Comparison of ENCODE assay signal across 24 mouse cellular contexts in genomic region chr9:9267606-9268601, GRCm38 (mm10). TPM values are rescaled to one million over a fixed set of nuclear protein-coding genes. Genes with fewer than 3 reads are reported as not detected.
DNase-seq lines count a peak whose midpoint lies in the region; ATAC-seq and TF ChIP-seq lines count a peak whose summit lies in the region.
"Had no signal": no experiment of that assay in that cellular context is flagged by ENCODE, and none has a peak within 500 bp of the region (broad histone marks: within the 10 kb centered on the region; RNA-seq: fewer than 3 reads in every experiment).

No protein-coding gene starts in this region.

- no peaks in the 10 kb centered on the region for H3K79me2 ChIP-seq in myocyte (ENCODE audit: control insufficient read depth, insufficient read depth)

- no peak for TF ChIP-seq POLR2A in myocyte (IDR thresholded peaks at IDR 0.05; ENCODE audit: insufficient read length, low read depth)
- no peak for TF ChIP-seq POLR2A in cerebellum, adult 2 months (IDR thresholded peaks at IDR 0.05; ENCODE audit: borderline replicate concordance, insufficient read depth, low read length)

- no peak overlapping the region for H3K4me3 ChIP-seq in forebrain, embryonic 10.5 days
- H3K4me3 ChIP-seq in forebrain, embryonic 11.5 days (ENCODE audit: low read depth, low read length): no peak overlapping the region
- no peak overlapping the region for H3K4me3 ChIP-seq in liver, postnatal 0 days (ENCODE audit: low read depth, low read length)
- no peak overlapping the region for H3K4me3 ChIP-seq in liver, embryonic 11.5 days (ENCODE audit: low read depth, low read length)
- H3K4me3 ChIP-seq in ES-E14 (ENCODE audit: insufficient read depth in 1 of 2, low read depth in 1 of 2, low read length in 2 of 2, poor library complexity in 1 of 2, severe bottlenecking in 1 of 2) (no peak overlapping the region), myocyte (no peak overlapping the region)
- no peak overlapping the region for H3K4me3 ChIP-seq in cerebellum, adult 2 months (replicated peaks; ENCODE audit: insufficient read depth, low read depth, low read length)
- H3K4me3 ChIP-seq: embryonic facial prominence, embryonic 10.5 days; heart, embryonic 13.5 days; hindbrain, embryonic 12.5 days; left cerebral cortex, adult 2 months; limb, embryonic 15.5 days; megakaryocyte, embryonic 14.5 days; neural tube, embryonic 15.5 days had no signal

- H3ac ChIP-seq in myocyte (ENCODE audit: control insufficient read depth, insufficient read length): no peak overlapping the region

- in situ Hi-C loops in ES-E14 (cut with MboI; ENCODE audit: low sequenced_read_pairs in 2 of 2, unreplicated experiment in 2 of 2): no loop called here

- no peak for TF ChIP-seq EP300 in liver, postnatal 0 days (IDR thresholded peaks at IDR 0.05; ENCODE audit: low read depth)

- peaks cover 31% of the 10 kb centered on the region for H3K4me1 ChIP-seq in forebrain, embryonic 10.5 days
- H3K4me1 ChIP-seq in forebrain, embryonic 11.5 days (replicated peaks; ENCODE audit: control insufficient read depth, insufficient read depth, low read length): no peaks in the 10 kb centered on the region; the same call in 1 of the 2 replicates
- H3K4me1 ChIP-seq in liver, postnatal 0 days (ENCODE audit: insufficient read depth): no peaks in the 10 kb centered on the region
- H3K4me1 ChIP-seq in liver, embryonic 11.5 days (replicated peaks; ENCODE audit: control insufficient read depth, insufficient read depth, low read length): no peaks in the 10 kb centered on the region
- H3K4me1 ChIP-seq in ES-E14 (ENCODE audit: control insufficient read depth in 2 of 2, insufficient read depth in 2 of 2, low read length in 2 of 2, poor library complexity in 1 of 2): peaks cover 10 to 14% of the 10 kb centered on the region in 2 experiments
- no peaks in the 10 kb centered on the region for H3K4me1 ChIP-seq in cerebellum, adult 2 months (ENCODE audit: control insufficient read depth, insufficient read depth, low read length)
- H3K4me1 ChIP-seq: embryonic facial prominence, embryonic 10.5 days; heart, embryonic 13.5 days; limb, embryonic 15.5 days; megakaryocyte, embryonic 14.5 days; neural tube, embryonic 15.5 days had no signal

- no peaks in the 10 kb centered on the region for H3K27me3 ChIP-seq in forebrain, embryonic 10.5 days (ENCODE audit: poor library complexity, severe bottlenecking)
- no peaks in the 10 kb centered on the region for H3K27me3 ChIP-seq in forebrain, embryonic 11.5 days (ENCODE audit: control insufficient read depth, insufficient read depth, low read length)
- no peaks in the 10 kb centered on the region for H3K27me3 ChIP-seq in liver, postnatal 0 days (ENCODE audit: insufficient read depth, low read length)
- H3K27me3 ChIP-seq in liver, embryonic 11.5 days (replicated peaks; ENCODE audit: control insufficient read depth, insufficient read depth, low read length): no peaks in the 10 kb centered on the region
- no peaks in the 10 kb centered on the region for H3K27me3 ChIP-seq in myocyte (ENCODE audit: control insufficient read depth, insufficient read depth, insufficient read length)
- H3K27me3 ChIP-seq in cerebellum, adult 2 months (ENCODE audit: control insufficient read depth, insufficient read depth, low read length): no peaks in the 10 kb centered on the region
- H3K27me3 ChIP-seq: heart, embryonic 13.5 days; hindbrain, embryonic 12.5 days; limb, embryonic 15.5 days; megakaryocyte, embryonic 14.5 days; neural tube, embryonic 15.5 days had no signal

- H3K4me2 ChIP-seq in forebrain, embryonic 11.5 days (ENCODE audit: low read depth, low read length, severe bottlenecking): no peak overlapping the region
- H3K4me2 ChIP-seq in liver, postnatal 0 days (ENCODE audit: low read depth, low read length): no peak overlapping the region
- no peak overlapping the region for H3K4me2 ChIP-seq in liver, embryonic 11.5 days
- peak overlapping the region; percentile 55 for H3K4me2 ChIP-seq in myocyte (ENCODE audit: low read depth)
- H3K4me2 ChIP-seq: heart, embryonic 13.5 days; hindbrain, embryonic 12.5 days; limb, embryonic 15.5 days; neural tube, embryonic 15.5 days had no signal

- H3K27ac ChIP-seq in forebrain, embryonic 10.5 days: peak overlapping the region; percentile 30; the same call in 1 of the 2 replicates
- H3K27ac ChIP-seq in forebrain, embryonic 11.5 days (ENCODE audit: low read depth, low read length): no peak overlapping the region
- H3K27ac ChIP-seq in liver, postnatal 0 days (ENCODE audit: low read depth): no peak overlapping the region
- no peak overlapping the region for H3K27ac ChIP-seq in liver, embryonic 11.5 days (ENCODE audit: low read depth, low read length)
- peak overlapping the region; percentile 100 for H3K27ac ChIP-seq in ES-E14 (ENCODE audit: insufficient read depth, low read depth, low read length, poor library complexity, severe bottlenecking)
- no peak overlapping the region for H3K27ac ChIP-seq in cerebellum, adult 2 months (ENCODE audit: insufficient read depth, low read length)
- H3K27ac ChIP-seq: embryonic facial prominence, embryonic 10.5 days; heart, embryonic 13.5 days; hindbrain, embryonic 12.5 days; kidney, postnatal 0 days; left cerebral cortex, adult 2 months; limb, embryonic 15.5 days; neural tube, embryonic 15.5 days had no signal

- DNase-seq in forebrain, embryonic 10.5 days (ENCODE audit: extremely low spot score, low spot score): no peak
- DNase-seq in forebrain, embryonic 11.5 days (ENCODE audit: low spot score): no peak
- no peak for DNase-seq in liver, postnatal 0 days
- no peak for DNase-seq in liver, embryonic 11.5 days (ENCODE audit: low spot score)
- DNase-seq in ES-E14 (ENCODE audit: low read depth, low spot score): no peak
- DNase-seq in lung, postnatal 36 days: no peak
- DNase-seq in cerebellum, adult 2 months: no peak
- DNase-seq: cerebellum, adult 9-10 months; forebrain, postnatal 0 days; gastrocnemius, postnatal 25 days; heart, adult 18-20 months; heart, postnatal 14 days; left cerebral cortex, postnatal 4 days; lung, adult 2 months; lung, postnatal 14 days had no signal

- 83% methylated on average over 6 of the region's 6 CpGs for WGBS in forebrain, embryonic 10.5 days
- WGBS in forebrain, embryonic 11.5 days: 76% methylated on average over 6 of the region's 6 CpGs
- 62% methylated on average over 6 of the region's 6 CpGs for WGBS in liver, postnatal 0 days (ENCODE audit: insufficient replicate concordance)
- 72% methylated on average over 6 of the region's 6 CpGs for WGBS in liver, embryonic 11.5 days
- 72% methylated on average over 6 of the region's 6 CpGs for WGBS in cerebellum, adult 2 months

- no peak overlapping the region for H3K9ac ChIP-seq in forebrain, embryonic 11.5 days (ENCODE audit: low read length)
- no peak overlapping the region for H3K9ac ChIP-seq in liver, postnatal 0 days (replicated peaks)
- no peak overlapping the region for H3K9ac ChIP-seq in liver, embryonic 11.5 days (ENCODE audit: low read depth, low read length)
- 0 out of 2 replicates have a peak overlapping the region, but pooled peaks have one; percentile 25 for H3K9ac ChIP-seq in ES-E14 (ENCODE audit: insufficient read depth, low read depth, low read length, poor library complexity, severe bottlenecking)
- H3K9ac ChIP-seq: forebrain, postnatal 0 days; heart, embryonic 13.5 days; hindbrain, embryonic 12.5 days; limb, embryonic 15.5 days; neural tube, embryonic 15.5 days had no signal

- no peak for TF ChIP-seq CTCF in liver, postnatal 0 days (IDR thresholded peaks at IDR 0.05; ENCODE audit: low read depth)
- TF ChIP-seq CTCF in cerebellum, adult 2 months (IDR thresholded peaks at IDR 0.05; ENCODE audit: borderline replicate concordance, insufficient read depth, low read depth, low read length): no peak

- no peak for ATAC-seq in forebrain, embryonic 11.5 days (replicated peaks; ENCODE audit: low FRiP score)
- peak; percentile 56 for ATAC-seq in liver, postnatal 0 days
- no peak for ATAC-seq in liver, embryonic 11.5 days (replicated peaks; ENCODE audit: low FRiP score)
- ATAC-seq: forebrain, postnatal 0 days had no signal

- H3K36me3 ChIP-seq in forebrain, embryonic 10.5 days (replicated peaks): no peaks in the 10 kb centered on the region
- no peaks in the 10 kb centered on the region for H3K36me3 ChIP-seq in forebrain, embryonic 11.5 days (ENCODE audit: control insufficient read depth, insufficient read depth, low read length)
- no peaks in the 10 kb centered on the region for H3K36me3 ChIP-seq in liver, postnatal 0 days (replicated peaks; ENCODE audit: insufficient read depth, low read length)
- H3K36me3 ChIP-seq in liver, embryonic 11.5 days (ENCODE audit: control insufficient read depth, insufficient read depth, low read length): no peaks in the 10 kb centered on the region
- H3K36me3 ChIP-seq in ES-E14 (ENCODE audit: control insufficient read depth, insufficient read depth, low read length, poor library complexity, severe bottlenecking) (no peaks in the 10 kb centered on the region), myocyte (ENCODE audit: control insufficient read depth, insufficient read depth) (no peaks in the 10 kb centered on the region)
- H3K36me3 ChIP-seq: embryonic facial prominence, embryonic 10.5 days; heart, embryonic 13.5 days; hindbrain, embryonic 12.5 days; limb, embryonic 15.5 days; neural tube, embryonic 15.5 days had no signal

- H3K9me3 ChIP-seq in forebrain, embryonic 10.5 days: no peaks in the 10 kb centered on the region
- no peaks in the 10 kb centered on the region for H3K9me3 ChIP-seq in forebrain, embryonic 11.5 days (ENCODE audit: control insufficient read depth, low read length)
- H3K9me3 ChIP-seq in liver, postnatal 0 days (ENCODE audit: low read length): no peaks in the 10 kb centered on the region
- H3K9me3 ChIP-seq in liver, embryonic 11.5 days (ENCODE audit: control insufficient read depth, low read length): no peaks in the 10 kb centered on the region
- H3K9me3 ChIP-seq in ES-E14 (ENCODE audit: control insufficient read depth, insufficient read depth, low read depth, low read length): no peaks in the 10 kb centered on the region
- H3K9me3 ChIP-seq: embryonic facial prominence, embryonic 10.5 days; heart, embryonic 13.5 days; hindbrain, embryonic 12.5 days; limb, embryonic 15.5 days; megakaryocyte, embryonic 14.5 days; neural tube, embryonic 15.5 days had no signal

TF ChIP-seq in ES-E14, 5 proteins besides CTCF, POLR2A, EP300 and RAD21 (continues in another document):
- no peak for TF ChIP-seq MAFK (IDR thresholded peaks at IDR 0.05; ENCODE audit: insufficient read depth, low read depth, low read length)

TF ChIP-seq in myocyte, 11 proteins besides CTCF, POLR2A, EP300 and RAD21 (continues in another document):
- TF ChIP-seq MYOD1 (IDR thresholded peaks at IDR 0.05; ENCODE audit: control insufficient read depth in 1 of 3, insufficient read length in 2 of 3, low read depth in 2 of 3): no peak
- no peak for TF ChIP-seq USF1 (IDR thresholded peaks at IDR 0.05; ENCODE audit: low read depth)

RNA-seq across cellular contexts. Expression of gene Arhgap42, which starts 29.0 kb away (rescaled TPM):
- polyA plus RNA-seq in forebrain, embryonic 10.5 days (2016; fragmentation: Nextera tagmentation; extraction: Ambion mirVana): 19.1 and 21.5 TPM in 2 replicates
- 19.8 and 20.6 TPM in 2 replicates for polyA plus RNA-seq in forebrain, embryonic 11.5 days (2014; fragmentation: Nextera tagmentation; extraction: Ambion mirVana)
- 9.8 and 13.7 TPM in 2 replicates for polyA plus RNA-seq in liver, postnatal 0 days (2015; fragmentation: Nextera tagmentation; extraction: Ambion mirVana)
- 14.8 and 16.2 TPM in 2 replicates for polyA plus RNA-seq in liver, embryonic 11.5 days (2014; fragmentation: Nextera tagmentation; extraction: Ambion mirVana)
- total RNA-seq in ES-E14 (2012; rRNA removed): 2.7 and 4.3 TPM in 2 replicates
- polyA plus RNA-seq in myocyte (2012; fragmentation: generic; extraction: Trizol): 8.3 TPM
- 3.8 and 4.0 TPM in 2 replicates for polyA plus RNA-seq in cerebellum, adult 2 months (2012; rRNA removed)

Comparison
In these comparisons a context has a peak if more than half of its experiments do, and no peak if none do; other contexts are left out.
1. H3K27ac ChIP-seq: peak in forebrain, embryonic 10.5 days (single experiment) and ES-E14 (single experiment); none in forebrain, embryonic 11.5 days (single experiment), liver, postnatal 0 days (single experiment), liver, embryonic 11.5 days (single experiment) and cerebellum, adult 2 months (single experiment).